Mouse (Mus musculus) layer of hippocampus, adult 11-12 months (tissue): ENCODE results near the gene Bcl10.
"Not testable (repeated sequence)": the region's sequence is repeated elsewhere in the genome, so short reads cannot be mapped to it uniquely, and the experiment has no call there.

ENCODE experiments used
- DNase-seq: peaks from one replicate; pipeline ENCODE4 v3.0.0; 2022; ENCODE audit warnings: low spot score

Gene Bcl10

GRCm38 (mm10) chr3:145913942-145914341 is 8.7 kb upstream of the Bcl10 start:
- not testable (repeated sequence) for DNase-seq

- no peak for DNase-seq
These were observed 6.2 kb upstream of the Bcl10 start for GRCm38 (mm10) chr3:145916374-145916773.

GRCm38 (mm10) chr3:145916826-145917225 is 5.8 kb upstream of the Bcl10 start:
- no peak for DNase-seq

GRCm38 (mm10) chr3:145922971-145923370 is 367 bp downstream of the Bcl10 start:
- no peak for DNase-seq

- DNase-seq: peak; percentile 99
These were observed 1.4 kb downstream of the Bcl10 start for GRCm38 (mm10) chr3:145923874-145924577.

GRCm38 (mm10) chr3:145924649-145925337 is 2.2 kb downstream of the Bcl10 start:
- peak; percentile 63 for DNase-seq

GRCm38 (mm10) chr3:145925506-145925905 is 2.9 kb downstream of the Bcl10 start:
- DNase-seq: no peak

GRCm38 (mm10) chr3:145929525-145930400 is 7.2 kb downstream of the Bcl10 start:
- no peak for DNase-seq

- no peak for DNase-seq
These were observed 11.2 kb downstream of the Bcl10 start for GRCm38 (mm10) chr3:145933845-145934244.

- peak; percentile 90 for DNase-seq
These were observed 15.2 kb downstream of the Bcl10 start, which contains the start of gene 2410004B18Rik for GRCm38 (mm10) chr3:145937505-145938404. Gene 2410004B18Rik (plus strand): TSS chr3:145938014.

GRCm38 (mm10) chr3:145938405-145939349 is 16.1 kb downstream of the Bcl10 start:
- DNase-seq: no peak

- DNase-seq: no peak
These were observed 16.8 kb downstream of the Bcl10 start for GRCm38 (mm10) chr3:145939402-145939801.

GRCm38 (mm10) chr3:145939971-145940370 is 17.4 kb downstream of the Bcl10 start:
- no peak for DNase-seq

- DNase-seq: peak; percentile 72
These were observed 19.4 kb downstream of the Bcl10 start for GRCm38 (mm10) chr3:145941971-145942370.

GRCm38 (mm10) chr3:145944348-145944747 is 21.7 kb downstream of the Bcl10 start:
- DNase-seq: no peak

GRCm38 (mm10) chr3:145945904-145946303 is 23.3 kb downstream of the Bcl10 start:
- DNase-seq: no peak

- no peak for DNase-seq
These were observed 24.1 kb downstream of the Bcl10 start for GRCm38 (mm10) chr3:145946654-145947053.

GRCm38 (mm10) chr3:145947539-145948204 is 25.1 kb downstream of the Bcl10 start:
- DNase-seq: no peak

- DNase-seq: peak; percentile 53
These were observed 27.6 kb downstream of the Bcl10 start for GRCm38 (mm10) chr3:145950034-145950814.
